Mouse (Mus musculus): Measurements from ENCODE around the gene Gm10720.
"Not testable (repeated sequence)": the region's sequence is repeated elsewhere in the genome, so short reads cannot be mapped to it uniquely, and the experiment has no call there.

The Gm10720 gene

DNA sequence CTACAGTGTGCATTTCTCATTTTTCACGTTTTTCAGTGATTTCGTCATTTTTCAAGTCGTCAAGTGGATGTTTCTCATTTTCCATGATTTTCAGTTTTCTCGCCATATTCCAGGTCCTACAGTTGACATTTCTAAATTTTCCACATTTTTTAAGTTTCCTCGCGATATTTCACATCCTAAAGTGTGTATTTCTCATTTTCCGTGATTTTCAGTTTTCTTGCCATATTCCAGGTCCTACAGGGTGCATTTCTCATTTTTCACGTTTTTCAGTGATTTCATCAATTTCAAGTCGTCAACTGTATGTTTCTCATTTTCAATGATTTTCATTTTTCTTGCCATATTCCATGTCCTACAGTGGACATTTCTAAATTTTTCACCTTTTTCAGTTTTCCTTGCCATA, at the start of gene Gm10720:
Gene Gm10720 (plus strand): TSS at position 301 of the 400 bp plus-strand sequence.
- DNase-seq = not testable (repeated sequence)

DNA sequence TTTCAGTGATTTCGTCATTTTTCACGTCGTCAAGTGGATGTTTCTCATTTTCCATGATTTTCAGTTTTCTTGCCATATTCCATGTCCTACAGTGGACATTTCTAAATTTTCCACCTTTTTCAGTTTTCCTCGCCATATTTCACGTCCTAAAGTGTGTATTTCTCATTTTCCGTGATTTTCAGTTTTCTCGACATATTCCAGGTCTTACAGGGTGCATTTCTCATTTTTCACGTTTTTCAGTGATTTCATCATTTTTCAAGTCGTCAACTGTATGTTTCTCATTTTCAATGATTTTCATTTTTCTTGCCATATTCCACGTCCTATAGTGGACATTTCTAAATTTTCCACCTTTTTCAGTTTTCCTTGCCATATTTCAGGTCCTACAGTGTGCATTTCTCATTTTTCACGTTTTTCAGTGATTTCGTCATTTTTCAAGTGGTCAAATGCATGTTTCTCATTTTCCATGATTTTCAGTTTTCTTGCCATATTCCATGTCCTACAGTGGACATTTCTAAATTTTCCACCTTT, 14.9 kb upstream of the Gm10720 start, which contains the start of gene Gm10722:
Gene Gm10722 (plus strand): TSS at position 478 of the 528 bp plus-strand sequence.
- peak in 1 of 2 experiments; percentile 19 for DNase-seq

DNA sequence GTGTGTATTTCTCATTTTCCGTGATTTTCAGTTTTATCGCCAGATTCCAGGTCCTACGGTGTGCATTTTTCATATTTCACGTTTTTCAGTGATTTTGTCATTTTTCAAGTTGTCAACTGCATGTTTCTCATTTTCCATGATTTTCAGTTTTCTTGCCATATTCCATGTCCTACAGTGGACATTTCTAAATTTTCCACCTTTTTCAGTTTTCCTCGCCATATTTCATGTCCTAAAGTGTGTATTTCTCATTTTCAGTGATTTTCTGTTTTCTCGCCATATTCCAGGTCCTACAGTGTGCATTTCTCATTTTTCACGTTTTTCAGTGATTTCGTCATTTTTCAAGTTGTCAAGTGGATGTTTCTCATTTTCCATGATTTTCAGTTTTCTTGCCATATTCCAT, 14.4 kb upstream of the Gm10720 start:
- not testable (repeated sequence) for DNase-seq

DNA sequence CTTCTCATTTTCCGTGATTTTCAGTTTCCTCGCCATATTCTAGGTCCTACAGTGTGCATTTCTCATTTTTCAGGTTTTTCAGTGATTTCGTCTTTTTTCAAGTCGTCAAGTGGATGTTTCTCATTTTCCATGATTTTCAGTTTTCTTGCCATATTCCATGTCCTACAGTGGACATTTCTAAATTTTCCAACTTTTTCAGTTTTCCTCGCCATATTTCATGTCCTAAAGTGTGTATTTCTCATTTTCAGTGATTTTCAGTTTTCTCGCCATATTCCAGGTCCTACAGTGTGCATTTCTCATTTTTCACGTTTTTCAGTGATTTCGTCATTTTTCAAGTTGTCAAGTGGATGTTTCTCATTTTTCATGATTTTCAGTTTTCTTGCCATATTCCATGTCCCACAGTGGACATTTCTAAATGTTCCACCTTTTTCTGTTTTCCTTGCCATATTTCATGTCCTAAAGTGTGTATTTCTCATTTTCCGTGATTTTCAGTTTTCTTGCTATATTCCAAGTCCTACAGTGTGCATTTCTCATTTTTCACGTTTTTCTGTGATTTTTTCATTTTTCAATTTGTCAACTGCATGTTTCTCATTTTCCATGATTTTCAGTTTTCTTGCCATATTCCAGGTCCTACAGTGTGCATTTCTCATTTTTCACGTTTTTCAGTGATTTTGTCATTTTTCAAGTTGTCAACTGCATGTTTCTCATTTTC, 13.3 kb upstream of the Gm10720 start:
- peak; percentile 99 to 100 for DNase-seq

DNA sequence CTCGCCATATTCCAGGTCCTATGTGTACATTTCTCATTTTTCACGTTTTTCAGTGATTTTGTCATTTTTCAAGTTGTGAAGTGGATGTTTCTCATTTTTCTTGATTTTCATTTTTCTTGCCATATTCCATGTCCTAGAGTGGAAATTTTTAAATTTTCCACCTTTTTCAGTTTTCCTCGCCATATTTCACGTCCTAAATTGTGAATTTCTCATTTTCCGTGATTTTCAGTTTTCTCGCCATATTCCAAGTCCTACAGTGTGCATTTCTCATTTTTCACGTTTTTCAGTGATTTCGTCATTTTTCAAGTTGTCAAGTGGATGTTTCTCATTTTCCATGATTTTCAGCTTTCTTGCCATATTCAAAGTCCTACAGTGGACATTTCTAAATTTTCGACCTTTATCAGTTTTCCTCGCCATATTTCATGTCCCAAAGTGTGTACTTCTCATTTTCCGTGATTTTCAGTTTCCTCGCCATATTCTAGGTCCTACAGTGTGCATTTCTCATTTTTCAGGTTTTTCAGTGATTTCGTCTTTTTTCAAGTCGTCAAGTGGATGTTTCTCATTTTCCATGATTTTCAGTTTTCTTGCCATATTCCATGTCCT, 12.6 kb upstream of the Gm10720 start, which contains the start of gene Gm11168:
Gene Gm11168 (plus strand): TSS at position 553 of the 603 bp plus-strand sequence.
- peak; percentile 7 to 19 for DNase-seq

DNA sequence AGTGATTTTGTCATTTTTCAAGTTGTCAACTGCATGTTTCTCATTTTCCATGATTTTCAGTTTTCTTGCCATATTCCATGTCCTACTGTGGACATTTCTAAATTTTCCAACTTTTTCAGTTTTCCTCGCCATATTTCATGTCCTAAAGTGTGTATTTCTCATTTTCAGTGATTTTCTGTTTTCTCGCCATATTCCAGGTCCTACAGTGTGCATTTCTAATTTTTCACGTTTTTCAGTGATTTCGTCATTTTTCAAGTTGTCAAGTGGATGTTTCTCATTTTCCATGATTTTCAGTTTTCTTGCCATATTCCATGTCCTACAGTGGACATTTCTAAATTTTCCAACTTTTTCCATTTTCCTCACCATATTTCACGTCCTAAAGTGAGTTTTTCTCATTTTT, 9.3 kb upstream of the Gm10720 start:
- DNase-seq = not testable (repeated sequence)

DNA sequence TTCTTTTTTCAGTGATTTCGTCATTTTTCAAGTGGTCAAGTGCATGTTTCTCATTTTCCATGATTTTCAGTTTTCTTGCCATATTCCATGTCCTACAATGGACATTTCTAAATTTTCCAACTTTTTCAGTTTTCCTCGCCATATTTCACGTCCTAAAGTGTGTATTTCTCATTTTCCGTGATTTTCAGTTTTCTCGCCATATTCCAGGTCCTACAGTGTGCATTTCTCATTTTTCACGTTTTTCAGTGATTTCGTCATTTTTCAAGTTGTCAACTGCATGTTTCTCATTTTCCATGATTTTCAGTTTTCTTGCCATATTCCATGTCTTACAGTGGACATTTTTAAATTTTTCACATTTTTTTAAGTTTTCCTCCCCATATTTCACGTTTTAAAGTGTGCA, 8.8 kb upstream of the Gm10720 start:
- not testable (repeated sequence) for DNase-seq

DNA sequence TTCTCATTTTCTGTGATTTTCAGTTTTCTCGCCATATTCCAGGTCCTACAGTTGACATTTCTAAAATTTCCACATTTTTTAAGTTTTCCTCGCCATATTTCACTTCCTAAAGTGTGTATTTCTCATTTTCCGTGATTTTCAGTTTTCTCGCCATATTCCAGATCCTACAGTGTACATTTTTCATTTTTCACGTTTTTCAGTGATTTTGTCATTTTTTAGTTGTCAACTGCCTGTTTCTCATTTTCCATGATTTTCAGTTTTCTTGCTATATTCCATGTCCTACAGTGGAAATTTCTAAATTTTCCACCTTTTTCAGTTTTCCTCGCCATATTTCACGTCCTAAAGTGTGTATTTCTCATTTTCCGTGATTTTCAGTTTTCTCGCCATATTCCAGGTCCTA, 8.2 kb upstream of the Gm10720 start:
- peak; percentile 1 to 18 for DNase-seq

DNA sequence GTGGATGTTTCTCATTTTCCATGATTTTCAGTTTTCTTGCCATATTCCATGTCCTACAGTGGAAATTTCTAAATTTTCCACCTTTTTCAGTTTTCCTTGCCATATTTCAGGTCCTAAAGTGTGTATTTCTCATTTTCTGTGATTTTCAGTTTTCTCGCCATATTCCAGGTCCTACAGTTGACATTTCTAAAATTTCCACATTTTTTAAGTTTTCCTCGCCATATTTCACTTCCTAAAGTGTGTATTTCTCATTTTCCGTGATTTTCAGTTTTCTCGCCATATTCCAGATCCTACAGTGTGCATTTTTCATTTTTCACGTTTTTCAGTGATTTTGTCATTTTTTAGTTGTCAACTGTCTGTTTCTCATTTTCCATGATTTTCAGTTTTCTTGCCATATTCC, 6.1 kb upstream of the Gm10720 start:
- not testable (repeated sequence) for DNase-seq

DNA sequence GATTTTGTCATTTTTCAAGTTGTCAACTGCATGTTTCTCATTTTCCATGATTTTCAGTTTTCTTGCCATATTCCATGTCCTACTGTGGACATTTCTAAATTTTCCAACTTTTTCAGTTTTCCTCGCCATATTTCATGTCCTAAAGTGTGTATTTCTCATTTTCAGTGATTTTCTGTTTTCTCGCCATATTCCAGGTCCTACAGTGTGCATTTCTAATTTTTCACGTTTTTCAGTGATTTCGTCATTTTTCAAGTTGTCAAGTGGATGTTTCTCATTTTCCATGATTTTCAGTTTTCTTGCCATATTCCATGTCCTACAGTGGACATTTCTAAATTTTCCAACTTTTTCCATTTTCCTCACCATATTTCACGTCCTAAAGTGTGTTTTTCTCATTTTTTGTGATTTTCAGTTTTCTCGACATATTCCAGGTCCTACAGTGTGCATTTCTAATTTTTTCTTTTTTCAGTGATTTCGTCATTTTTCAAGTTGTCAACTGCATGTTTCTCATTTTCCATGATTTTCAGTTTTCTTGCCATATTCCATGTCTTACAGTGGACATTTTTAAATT, 3.3 kb upstream of the Gm10720 start:
- DNase-seq = not testable (repeated sequence)

DNA sequence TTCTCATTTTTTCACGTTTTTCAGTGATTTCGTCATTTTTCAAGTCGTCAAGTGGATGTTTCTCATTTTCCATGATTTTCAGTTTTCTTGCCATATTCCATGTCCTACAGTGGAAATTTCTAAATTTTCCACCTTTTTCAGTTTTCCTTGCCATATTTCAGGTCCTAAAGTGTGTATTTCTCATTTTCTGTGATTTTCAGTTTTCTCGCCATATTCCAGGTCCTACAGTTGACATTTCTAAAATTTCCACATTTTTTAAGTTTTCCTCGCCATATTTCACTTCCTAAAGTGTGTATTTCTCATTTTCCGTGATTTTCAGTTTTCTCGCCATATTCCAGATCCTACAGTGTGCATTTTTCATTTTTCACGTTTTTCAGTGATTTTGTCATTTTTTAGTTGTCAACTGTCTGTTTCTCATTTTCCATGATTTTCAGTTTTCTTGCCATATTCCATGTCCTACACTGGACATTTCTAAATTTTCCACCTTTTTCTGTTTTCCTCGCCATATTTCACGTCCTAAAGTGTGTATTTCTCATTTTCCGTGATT, 2.6 kb upstream of the Gm10720 start, which contains the start of gene Gm10721:
Gene Gm10721 (plus strand): TSS at position 408 of the 547 bp plus-strand sequence.
- not testable (repeated sequence) for DNase-seq

DNA sequence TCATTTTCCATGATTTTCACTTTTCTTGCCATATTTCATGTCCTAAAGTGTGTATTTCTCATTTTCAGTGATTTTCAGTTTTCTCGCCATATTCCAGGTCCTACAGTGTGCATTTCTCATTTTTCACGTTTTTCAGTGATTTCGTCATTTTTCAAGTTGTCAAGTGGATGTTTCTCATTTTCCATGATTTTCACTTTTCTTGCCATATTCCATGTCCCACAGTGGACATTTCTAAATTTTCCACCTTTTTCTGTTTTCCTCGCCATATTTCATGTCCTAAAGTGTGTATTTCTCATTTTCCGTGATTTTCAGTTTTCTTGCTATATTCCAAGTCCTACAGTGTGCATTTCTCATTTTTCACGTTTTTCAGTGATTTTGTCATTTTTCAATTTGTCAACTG, 442 bp downstream of the Gm10720 start:
- peak in 1 of 2 experiments; percentile 37 for DNase-seq

DNA sequence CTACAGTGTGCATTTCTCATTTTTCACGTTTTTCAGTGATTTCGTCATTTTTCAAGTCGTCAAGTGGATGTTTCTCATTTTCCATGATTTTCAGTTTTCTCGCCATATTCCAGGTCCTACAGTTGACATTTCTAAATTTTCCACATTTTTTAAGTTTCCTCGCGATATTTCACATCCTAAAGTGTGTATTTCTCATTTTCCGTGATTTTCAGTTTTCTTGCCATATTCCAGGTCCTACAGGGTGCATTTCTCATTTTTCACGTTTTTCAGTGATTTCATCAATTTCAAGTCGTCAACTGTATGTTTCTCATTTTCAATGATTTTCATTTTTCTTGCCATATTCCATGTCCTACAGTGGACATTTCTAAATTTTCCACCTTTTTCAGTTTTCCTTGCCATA, 1.7 kb downstream of the Gm10720 start, which contains the start of gene Gm10719:
Gene Gm10719 (plus strand): TSS at position 301 of the 400 bp plus-strand sequence.
- DNase-seq = not testable (repeated sequence)

DNA sequence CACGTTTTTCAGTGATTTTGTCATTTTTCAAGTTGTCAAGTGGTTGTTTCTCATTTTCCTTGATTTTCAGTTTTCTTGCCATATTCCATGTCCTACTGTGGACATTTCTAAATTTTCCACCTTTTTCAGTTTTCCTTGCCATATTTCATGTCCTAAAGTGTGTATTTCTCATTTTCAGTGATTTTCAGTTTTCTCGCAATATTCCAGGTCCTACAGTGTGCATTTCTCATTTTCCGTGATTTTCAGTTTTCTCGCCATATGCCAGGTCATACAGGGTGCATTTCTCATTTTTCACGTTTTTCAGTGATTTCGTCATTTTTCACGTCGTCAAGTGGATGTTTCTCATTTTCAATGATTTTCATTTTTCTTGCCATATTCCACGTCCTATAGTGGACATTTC, 3.5 kb downstream of the Gm10720 start:
- peak; percentile 90 to 100 for DNase-seq

DNA sequence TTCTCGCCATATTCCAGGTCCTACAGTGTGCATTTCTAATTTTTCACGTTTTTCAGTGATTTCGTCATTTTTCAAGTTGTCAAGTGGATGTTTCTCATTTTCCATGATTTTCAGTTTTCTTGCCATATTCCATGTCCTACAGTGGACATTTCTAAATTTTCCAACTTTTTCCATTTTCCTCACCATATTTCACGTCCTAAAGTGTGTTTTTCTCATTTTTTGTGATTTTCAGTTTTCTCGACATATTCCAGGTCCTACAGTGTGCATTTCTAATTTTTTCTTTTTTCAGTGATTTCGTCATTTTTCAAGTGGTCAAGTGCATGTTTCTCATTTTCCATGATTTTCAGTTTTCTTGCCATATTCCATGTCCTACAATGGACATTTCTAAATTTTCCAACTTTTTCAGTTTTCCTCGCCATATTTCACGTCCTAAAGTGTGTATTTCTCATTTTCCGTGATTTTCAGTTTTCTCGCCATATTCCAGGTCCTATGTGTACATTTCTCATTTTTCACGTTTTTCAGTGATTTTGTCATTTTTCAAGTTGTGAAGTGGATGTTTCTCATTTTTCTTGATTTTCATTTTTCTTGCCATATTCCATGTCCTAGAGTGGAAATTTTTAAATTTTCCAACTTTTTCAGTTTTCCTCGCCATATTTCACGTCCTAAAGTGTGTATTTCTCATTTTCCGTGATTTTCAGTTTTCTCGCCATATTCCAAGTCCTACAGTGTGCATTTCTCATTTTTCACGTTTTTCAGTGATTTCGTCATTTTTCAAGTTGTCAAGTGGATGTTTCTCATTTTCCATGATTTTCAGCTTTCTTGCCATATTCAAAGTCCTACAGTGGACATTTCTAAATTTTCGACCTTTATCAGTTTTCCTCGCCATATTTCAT, 4.6 kb downstream of the Gm10720 start:
- DNase-seq = peak; percentile 79 to 90

DNA sequence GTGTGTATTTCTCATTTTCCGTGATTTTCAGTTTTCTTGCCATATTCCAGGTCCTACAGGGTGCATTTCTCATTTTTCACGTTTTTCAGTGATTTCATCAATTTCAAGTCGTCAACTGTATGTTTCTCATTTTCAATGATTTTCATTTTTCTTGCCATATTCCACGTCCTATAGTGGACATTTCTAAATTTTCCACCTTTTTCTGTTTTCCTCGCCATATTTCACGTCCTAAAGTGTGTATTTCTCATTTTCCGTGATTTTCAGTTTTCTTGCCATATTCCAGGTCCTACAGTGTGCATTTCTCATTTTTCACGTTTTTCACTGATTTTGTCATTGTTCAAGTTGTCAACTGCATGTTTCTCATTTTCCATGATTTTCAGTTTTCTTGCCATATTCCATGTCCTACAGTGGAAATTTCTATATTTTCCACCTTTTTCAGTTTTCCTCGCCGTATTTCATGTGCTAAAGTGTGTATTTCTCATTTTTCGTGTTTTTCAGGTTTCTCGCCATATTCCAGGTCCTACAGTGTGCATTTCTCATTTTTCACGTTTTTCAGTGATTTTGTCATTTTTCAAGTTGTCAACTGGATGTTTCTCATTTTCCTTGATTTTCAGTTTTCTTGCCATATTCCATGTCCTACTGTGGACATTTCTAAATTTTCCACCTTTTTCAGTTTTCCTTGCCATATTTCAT, 7.0 kb downstream of the Gm10720 start:
- DNase-seq = not testable (repeated sequence)

DNA sequence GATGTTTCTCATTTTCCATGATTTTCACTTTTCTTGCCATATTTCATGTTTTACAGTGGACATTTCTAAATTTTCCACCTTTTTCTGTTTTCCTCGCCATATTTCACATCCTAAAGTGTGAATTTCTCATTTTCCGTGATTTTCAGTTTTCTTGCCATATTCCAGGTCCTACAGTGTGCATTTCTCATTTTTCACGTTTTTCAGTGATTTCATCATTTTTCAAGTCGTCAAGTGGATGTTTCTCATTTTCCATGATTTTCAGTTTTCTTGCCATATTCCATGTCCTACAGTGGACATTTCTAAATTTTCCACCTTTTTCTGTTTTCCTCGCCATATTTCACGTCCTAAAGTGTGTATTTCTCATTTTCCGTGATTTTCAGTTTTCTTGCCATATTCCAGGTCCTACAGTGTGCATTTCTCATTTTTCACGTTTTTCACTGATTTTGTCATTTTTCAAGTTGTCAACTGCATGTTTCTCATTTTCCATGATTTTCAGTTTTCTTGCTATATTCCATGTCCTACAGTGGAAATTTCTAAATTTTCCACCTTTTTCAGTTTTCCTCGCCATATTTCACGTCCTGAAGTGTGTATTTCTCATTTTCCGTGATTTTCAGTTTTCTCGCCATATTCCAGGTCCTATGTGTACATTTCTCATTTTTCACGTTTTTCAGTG, 8.0 kb downstream of the Gm10720 start, which contains the start of gene Gm10718:
Gene Gm10718 (plus strand): TSS at position 236 of the 673 bp plus-strand sequence.
- peak in 1 of 2 experiments; percentile 42 for DNase-seq

DNA sequence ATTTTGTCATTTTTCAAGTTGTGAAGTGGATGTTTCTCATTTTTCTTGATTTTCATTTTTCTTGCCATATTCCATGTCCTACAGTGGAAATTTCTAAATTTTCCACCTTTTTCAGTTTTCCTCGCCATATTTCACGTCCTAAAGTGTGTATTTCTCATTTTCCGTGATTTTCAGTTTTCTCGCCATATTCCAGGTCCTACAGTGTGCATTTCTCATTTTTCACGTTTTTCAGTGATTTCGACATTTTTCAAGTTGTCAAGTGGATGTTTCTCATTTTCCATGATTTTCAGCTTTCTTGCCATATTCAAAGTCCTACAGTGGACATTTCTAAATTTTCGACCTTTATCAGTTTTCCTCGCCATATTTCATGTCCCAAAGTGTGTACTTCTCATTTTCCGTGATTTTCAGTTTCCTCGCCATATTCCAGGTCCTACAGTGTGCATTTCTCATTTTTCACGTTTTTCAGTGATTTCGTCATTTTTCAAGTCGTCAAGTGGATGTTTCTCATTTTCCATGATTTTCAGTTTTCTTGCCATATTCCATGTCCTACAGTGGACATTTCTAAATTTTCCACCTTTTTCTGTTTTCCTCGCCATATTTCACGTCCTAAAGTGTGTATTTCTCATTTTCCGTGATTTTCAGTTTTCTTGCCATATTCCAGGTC, 8.7 kb downstream of the Gm10720 start:
- not testable (repeated sequence) for DNase-seq

DNA sequence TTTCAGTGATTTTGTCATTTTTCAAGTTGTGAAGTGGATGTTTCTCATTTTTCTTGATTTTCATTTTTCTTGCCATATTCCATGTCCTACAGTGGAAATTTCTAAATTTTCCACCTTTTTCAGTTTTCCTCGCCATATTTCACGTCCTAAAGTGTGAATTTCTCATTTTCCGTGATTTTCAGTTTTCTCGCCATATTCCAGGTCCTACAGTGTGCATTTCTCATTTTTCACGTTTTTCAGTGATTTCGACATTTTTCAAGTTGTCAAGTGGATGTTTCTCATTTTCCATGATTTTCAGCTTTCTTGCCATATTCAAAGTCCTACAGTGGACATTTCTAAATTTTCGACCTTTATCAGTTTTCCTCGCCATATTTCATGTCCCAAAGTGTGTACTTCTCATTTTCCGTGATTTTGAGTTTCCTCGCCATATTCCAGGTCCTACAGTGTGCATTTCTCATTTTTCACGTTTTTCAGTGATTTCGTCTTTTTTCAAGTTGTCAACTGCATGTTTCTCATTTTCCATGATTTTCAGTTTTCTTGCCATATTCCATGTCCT, 9.5 kb downstream of the Gm10720 start, which contains the start of gene Gm10717:
Gene Gm10717 (plus strand): TSS at position 506 of the 556 bp plus-strand sequence.
- DNase-seq = not testable (repeated sequence)
